Mouse (Mus musculus) cerebellum, adult (tissue): ENCODE measurements around the gene Ankrd2.

Source experiments
- ATAC-seq: cut with Nextera tagmentation; 2 replicates; pipeline ENCODE4 v1.9.2; 2017; ENCODE audit warnings: mild to moderate bottlenecking, moderate library complexity, mixed read lengths; ENCODE audit not compliant: insufficient number of reproducible peaks, low FRiP score, low TSS enrichment

Gene Ankrd2

DNA sequence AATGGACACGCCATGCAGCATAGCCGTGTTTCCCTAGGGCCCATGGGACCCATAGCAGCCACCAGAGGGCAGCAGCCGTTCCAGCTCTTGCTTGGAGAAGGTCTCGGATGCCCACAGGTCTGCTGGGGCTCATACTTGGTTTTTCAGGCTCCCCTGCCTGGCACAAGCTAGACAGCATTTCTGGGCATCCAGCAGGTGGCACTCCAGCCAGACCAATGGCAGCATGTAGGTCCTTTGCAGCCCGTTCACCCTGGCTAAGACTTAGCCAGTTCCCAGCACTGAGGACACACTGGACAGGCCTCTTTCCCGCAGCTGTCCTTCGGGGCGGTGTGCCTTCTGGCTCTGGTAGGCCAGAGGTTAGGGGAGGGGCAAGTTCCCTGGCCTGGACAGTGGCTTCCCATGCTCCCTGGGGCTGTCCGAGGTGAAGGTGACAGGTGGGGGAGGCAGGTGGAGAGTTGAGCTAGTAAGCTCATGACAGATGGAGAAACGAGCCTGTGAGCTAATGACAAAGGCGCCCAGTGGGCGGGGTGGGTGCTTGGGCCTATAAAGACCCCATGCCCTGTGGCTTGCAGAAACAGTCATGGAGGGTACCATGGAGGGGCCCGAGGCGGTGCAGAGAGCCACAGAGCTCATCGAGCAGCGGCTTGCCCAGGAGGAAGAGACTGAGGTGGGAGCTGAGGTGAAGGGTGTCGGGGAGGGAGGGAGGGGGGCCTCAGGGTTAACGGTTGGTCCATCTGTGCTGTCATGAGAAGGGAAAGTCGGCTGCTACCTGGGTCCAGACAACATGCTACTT lies at the start of gene Ankrd2:
Gene Ankrd2, plus strand, starts transcription at position 545 of the 793 bp plus-strand sequence.
- ATAC-seq, result peak; percentile 89

DNA sequence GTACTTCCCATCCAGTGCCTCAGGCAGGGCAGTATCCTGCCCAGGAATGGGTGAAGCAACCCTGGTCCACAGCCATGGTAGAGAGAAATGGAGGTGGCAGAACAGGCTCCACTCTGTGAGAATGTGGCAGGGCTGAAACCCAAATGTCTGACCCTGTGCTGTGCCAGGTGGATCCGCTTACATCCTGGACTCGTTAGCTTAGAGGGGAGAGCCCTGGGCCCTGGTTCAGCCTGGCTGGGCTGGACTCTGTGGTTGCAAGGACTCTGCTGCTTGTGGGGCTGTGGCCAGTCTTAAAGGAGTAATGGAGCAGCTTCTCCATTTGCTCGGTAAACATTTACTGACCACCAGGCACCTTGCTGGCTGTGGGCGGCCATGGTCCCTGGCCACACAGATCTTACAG lies 48.6 kb upstream of the Ankrd2 start:
- no peak for ATAC-seq

DNA sequence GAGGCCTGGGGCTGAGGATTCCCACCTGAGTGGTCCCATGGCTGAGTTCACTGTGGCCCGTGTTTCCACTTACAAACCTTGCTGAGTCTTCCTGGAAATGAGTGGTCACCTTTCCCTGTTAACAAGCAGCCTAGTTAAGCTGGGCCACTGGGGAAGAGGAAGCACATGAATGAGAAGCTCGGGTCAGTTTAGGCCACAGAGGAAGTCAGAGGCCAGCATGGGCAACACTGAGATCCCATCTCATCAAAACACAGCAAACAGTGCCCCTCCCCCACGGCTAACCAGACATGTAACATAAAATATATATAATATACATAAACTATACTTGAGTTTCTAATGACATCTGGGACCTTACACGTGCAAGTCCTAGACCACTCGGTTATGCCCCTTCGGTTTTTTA lies 46.0 kb upstream of the Ankrd2 start:
- ATAC-seq, result no peak

DNA sequence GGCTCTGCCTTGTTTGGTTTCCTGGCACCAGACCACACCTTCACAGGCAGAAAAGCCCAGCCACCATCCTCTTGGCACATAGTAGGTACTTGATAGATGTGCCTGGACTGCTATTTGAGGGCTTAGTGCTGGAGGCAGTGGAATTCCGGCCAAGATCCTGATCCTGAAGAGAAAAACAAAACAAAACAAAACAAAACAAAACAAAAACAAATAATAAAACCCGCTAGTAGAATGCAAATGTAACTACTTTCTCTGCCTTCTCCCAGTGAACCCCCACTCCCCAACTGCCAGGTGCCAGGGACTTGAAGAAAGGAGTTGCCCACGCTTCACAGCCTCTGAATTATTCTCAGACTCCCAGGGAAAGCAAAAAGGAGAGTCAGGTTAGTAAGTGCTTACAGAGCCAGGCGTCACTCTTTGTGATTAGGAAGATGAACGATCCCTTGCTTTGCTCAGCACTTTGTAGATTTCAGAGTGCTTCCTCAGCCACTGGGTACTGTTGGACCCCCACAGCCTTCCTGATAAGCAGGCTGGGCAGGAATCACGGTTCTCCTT lies 43.8 kb upstream of the Ankrd2 start:
- no peak for ATAC-seq

DNA sequence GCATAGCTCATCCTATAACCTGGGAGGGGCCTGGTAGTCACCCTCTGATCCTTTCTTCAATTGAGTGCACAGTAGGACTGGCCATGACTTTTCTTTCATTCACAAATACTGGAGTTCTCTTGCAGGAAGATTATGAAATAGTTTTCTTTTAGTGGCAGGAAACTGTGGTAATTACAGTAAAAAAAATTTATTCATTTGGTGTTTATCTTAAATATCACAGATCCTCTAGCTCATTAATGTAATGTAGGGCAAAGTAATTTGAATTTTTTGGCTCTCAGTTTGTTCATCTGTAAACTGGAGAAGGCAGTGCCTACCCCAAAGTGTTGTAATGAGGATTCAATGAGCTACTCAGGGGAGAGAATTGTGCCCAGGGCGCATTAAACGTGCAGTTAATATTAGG lies 42.8 kb upstream of the Ankrd2 start:
- ATAC-seq, result no peak

DNA sequence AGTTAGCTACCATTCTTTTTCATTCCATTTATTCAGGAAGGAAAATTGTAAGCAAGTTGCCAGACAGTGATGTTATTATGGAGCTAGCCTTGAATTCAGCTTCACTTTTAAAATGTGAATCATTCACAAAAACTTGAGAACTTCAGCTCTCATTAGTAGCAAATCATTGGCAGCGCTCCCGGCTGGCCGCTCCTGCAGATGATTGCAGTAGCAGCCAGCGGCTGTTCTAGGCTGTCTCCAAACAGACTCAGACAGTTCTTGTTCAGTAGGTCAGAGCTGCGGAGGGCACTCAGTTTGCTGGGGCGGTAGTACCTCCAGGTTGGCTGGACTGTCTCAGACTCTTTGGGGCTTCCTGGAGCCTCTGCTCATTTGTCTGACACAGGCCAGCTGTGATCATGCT lies 42.3 kb upstream of the Ankrd2 start:
- ATAC-seq, result no peak

DNA sequence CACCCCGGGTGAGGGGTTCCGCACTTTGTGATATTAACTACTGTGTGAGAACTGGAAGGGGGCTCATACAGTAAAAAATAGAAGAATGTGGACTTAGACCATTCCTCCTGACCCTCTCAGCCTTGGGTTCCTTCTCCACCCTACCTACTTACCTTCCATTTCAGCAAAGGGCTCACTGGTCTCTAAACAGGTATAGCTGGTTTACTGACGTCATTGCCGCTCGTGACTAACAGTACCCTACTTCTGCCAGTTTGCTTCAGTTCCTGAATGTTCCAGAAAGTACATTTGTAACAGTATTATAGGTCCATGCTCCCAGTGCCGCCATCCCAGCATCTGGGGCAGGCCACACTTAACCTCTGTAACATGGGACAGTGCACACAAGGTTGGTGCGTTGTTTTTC lies 41.8 kb upstream of the Ankrd2 start:
- ATAC-seq, result no peak

DNA sequence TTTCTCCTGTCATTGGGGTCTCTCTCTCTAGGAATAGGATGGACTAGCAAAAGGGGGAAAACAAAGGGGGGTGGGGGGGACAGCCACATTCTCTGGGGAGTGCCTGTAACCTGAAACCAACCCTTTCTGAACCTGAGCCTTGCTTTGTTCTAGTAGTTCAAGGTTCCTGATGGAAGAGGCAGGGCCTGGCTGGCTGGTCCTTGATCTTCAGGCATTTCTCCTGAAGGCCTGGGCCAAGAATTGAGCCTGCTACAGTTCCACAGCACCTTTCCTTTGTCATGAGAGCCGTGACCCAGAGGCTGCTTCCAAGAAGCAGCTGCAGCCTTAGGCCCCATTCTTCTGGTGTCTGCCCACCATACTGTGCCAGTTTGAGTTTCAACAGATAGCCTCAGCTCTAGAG lies 40.3 kb upstream of the Ankrd2 start:
- ATAC-seq, result no peak

DNA sequence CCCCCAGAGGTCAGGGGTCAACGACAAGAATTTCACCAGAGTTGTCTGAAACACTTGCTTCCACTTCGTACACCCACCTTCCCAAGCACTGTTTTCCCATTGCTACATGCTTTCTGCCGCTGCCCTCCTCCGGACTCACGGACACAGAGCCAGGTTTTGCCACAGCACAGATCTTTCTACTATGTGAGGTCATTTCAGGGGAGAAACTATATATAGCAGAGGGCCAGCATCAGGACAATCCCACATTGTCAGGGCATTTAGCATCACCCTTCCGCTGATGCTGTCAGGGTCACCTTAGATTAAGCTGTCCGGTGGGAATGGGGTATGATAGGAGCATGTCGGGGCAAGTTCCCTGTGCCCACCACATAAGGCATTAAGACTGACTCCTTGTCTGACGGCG lies 38.7 kb upstream of the Ankrd2 start:
- ATAC-seq, result no peak

DNA sequence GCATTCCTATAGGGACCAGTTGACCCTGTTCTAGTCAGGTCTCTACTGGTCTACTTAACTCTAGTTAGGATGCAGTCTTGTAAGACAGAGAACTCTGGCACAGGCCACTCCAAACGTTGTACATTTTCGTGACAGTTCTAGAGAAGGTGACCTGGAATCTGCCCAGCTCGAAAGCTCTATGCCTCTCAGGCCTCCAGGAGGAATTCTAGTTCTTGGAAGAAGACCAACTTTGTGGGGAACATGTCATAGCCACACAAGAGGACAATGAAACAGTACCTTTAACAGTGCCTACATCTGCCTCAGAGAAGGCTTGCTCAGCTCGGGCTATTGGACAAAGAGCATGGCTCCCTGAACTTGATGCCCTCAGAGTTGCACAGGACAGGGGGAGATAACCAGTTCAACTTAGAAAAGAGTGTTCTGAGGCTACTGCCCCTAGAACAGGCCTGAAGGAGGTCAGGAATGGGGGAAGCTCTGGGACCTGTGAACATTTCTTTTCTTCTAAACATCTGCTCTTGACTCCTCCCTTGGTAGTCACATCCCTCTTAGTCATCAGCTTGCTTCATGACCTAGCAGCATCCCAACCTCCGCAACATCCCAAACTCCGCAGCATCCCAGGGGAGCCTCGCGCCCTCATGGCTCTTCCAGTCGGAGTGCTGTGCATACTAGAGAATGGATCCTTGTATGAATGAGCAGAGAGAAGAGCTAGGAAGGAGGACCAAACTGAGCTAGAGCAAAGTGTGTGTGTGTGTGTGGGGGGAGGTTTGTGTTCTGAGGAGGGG lies 36.8 kb upstream of the Ankrd2 start:
- no peak for ATAC-seq

DNA sequence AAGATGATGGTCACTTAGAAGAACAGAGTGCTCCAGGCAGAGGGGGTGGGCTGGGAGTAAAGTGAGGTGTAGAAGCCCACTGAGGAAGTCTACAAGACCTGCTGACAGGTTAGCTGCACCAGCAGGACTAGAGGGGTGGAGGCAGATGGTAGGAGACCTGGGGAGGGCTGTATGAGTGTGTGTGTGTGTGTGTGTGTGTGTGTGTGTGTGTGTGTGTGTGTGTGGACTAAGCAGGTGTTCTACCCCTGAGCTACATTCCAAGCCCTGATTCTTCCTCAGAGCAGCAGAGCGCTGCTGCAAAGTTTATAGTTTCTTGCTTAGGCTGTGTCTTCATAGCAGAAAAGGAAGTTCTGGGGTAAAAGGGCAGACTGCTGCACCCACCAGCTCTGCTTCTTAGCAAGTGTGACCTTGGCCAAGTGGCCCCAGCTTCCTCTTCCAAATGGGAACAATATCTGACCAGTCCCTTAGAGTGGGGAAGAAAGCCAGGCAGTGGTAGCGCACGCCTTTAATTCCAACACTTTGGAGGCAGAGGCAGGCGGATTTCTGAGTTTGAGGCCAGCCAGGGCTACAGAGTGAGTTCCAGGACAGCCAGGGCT lies 36.0 kb upstream of the Ankrd2 start:
- ATAC-seq, result no peak

DNA sequence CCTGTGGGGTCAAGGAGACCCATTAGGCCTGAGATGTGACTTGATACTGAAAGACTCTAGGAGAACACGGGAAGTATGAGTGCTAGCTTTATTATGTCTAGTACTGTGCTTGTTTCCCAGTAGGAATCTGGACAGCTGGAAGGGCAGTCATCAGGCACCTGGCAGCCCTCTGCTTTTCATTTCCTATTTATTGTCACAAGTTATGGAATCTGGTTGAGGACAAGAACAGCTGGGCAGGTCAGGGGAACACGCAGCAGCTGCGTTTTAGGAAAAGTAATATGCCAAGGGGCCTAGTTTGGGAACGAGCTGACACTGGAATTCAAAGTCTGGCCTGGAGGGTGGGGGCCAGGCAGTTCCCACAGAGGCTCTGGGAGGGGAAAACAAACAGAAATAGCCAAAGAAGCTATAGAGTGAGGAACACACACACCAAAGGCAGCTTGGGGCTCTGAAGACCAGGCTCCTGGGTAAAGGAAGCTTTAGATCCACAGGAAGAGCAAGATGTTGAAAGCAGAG lies 35.3 kb upstream of the Ankrd2 start:
- no peak for ATAC-seq

DNA sequence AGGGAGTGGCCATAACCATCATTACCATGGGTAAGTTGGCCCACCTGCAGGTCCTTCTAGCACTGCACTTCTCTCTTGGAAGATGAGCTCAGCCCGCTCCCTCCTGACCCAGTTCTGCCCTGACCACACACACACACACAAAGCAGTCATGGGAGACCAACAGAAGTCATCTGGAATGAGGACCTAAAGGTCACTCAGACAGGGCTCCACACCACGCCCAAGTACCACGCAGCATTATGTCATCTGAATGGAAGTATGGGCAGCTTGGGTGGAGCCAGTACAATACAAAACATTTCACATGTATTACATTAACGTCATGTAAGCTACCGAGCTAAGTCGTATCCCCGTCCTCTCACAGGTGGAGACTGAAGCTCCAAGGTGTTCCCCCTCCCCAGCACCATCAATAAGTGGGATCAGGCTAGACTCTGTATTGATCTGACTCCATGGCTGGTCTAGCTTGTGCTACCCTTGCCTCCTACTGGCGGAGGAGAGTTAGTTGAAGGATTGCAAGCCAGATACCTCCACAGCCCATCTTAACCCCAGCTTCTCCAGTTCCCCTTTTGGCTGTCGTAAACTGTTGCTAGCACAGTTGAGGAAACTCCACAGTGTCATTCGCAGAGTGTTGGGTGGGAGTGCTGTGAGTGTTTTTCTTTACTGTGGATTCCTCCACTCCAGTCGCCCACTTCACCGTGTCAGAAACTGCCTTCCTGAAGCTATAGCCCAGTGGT lies 34.4 kb upstream of the Ankrd2 start:
- no peak for ATAC-seq

DNA sequence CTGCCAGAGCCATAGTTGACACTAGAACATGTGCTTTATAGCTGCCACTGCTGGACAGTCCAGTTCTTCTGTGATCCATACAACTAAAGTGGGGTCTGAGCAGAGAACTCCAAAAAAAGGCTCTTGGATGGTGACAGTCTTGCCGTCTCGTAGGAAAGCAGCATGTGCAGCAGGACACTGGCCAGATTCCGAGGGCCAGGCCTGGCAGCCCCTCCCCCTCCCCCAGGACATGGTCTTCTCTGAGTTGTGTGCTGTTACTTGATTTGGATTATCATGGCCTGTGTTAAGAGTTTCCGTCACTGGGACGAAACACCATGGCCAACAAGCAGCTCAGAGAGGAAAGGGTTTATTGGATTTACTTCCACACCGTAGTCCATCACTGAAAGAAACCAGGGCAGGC lies 31.5 kb upstream of the Ankrd2 start:
- ATAC-seq, result no peak

DNA sequence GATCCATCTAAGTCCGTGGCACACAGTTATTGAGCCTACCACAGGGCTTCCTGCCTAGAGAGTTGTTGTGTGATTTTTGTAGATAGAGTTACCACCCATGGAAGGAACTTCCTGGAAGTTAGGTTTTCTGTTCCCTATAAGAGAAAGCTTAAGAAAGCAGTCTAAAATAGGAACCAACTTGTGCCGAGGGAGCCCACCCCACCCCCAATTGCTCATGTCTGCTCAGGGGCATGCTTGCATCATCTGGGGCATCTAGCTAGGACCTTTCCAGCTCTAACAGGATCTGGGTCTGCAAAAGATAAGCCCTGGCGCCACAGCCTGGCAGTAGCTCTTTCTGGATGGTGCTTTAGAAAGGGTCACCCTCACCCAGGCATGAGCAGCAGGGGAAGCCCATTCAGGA lies 30.2 kb upstream of the Ankrd2 start:
- no peak for ATAC-seq

DNA sequence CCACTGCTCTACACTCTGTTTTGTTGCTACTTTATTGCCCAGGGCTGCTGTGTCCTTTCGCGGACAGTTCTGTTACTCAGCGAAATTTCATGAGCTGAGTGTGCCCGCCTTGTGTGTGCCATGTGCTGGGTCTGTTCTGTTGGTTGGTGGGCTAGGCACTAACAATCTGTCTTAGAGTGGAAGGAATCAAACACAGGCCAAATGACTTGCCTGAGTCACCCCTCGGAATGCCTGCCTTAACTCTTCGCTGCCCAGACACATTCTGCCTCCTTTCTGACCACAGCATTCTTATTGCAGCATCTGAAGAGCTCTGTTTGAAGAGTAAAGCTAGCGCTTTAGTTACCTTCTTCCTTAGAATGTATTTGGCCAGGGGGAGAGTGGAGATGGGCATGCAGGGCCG lies 29.2 kb upstream of the Ankrd2 start:
- no peak for ATAC-seq

DNA sequence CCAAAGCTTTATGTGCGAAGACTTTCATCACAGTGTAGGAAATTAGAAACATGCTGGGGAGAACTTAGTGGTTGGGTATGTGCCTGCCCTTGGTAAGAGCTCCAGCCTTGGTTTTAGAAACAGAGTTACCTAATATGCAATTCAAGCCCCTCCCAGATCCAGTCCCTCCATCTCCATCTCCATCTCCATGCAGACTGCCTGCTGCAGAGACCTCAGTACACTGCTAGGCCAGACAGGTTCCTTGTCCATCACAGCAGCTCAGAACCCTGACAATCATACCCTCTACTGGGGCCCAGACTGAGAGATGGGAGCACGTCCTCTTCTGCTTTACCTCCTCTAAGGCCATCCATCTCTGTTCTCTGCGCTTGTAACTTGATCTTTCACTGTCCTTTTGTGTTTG lies 27.2 kb upstream of the Ankrd2 start:
- no peak for ATAC-seq

DNA sequence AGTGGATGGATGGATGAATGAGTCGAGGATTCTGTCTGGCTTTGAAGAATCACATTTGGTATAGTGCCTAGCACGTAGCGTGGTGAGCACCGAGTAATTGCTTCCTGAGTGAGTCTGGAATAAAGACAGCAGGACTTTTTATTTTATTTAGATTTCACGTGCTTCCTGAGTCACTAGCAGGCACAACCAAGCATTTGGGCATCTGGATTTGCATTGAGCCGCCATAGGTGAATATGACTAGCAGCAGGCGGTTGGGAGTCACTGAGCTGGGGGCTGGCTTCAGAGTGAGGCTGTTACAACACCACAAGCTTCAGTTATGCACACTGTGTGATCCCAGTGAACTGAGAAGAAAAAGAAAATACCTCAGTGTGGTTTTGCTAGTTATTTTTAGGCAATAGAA lies 26.7 kb upstream of the Ankrd2 start:
- ATAC-seq, result no peak

DNA sequence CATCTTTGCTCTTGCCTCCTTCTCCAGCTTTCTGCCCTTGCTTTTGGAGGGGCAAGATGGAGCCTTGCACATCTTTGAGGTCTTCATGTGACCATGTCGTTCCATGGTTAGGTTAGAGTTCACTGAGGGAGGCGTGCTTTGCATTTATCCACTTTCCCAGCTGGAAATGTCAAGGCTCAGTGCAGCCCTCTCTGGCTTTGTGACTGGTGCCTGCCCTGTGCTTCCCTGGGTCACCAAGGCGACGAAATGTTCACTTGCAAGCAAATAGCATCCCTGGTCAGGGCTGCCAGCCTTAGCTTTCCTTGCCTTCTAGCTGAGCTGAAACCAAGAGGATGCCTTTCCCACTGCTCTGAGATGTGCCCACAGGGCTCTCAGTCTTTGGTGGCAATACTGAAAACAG lies 25.4 kb upstream of the Ankrd2 start:
- ATAC-seq, result no peak

DNA sequence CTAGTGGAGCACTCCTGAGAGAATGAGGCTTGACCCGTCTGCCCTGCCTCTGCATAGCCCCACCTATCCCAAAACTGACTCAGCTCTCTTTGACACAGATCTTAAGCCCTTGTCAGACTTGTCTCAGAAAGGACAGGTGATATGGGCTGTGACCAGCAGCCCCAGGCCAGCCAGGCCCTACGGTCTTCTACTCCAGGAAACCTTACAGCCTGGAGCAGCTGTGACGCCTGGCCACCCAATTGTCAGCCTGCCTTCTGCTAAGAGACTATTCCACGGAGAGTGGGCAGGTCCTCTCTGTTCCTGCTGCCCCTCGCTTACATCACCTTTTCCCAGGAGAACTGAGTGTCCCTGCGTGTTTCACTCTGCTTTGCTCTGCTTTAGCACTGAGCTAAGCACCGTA lies 24.7 kb upstream of the Ankrd2 start:
- no peak for ATAC-seq
